Mouse (Mus musculus): ENCODE measurements around the gene Olfr1140. TPM values are rescaled to one million over a fixed set of nuclear protein-coding genes. Genes with fewer than 3 reads are reported as not detected.

Gene Olfr1140
- 0.39 TPM in 1 of 2 replicates, not detected in the other for polyA plus RNA-seq (2015; fragmentation: Nextera tagmentation; extraction: Ambion mirVana)

DNA sequence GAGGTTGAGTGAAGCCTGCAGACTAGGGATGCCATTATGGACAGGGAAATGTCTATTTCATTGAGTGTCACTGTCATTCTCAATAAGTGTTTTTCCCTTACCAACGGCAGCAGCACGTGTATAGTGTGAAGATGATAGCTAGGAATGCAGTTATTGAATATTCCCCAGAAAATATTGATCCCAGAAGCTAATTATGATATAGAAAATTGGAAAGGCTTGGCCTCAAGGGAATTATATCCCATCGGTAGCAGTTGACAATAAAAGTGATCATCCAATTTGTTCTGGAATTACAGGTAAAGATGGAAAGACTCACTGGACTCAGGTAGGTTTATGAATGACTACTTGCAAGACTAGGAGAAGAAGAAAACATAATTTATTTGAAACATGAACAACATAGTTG is at the start of gene Olfr1140:
Gene Olfr1140, plus strand, starts transcription at position 301 of the 400 bp plus-strand sequence.
- Histone ChIP-seq H3K4me1 (no peaks in the 10 kb centered on the region), H3K27me3 (no peaks in the 10 kb centered on the region), H3K36me3 (no peaks in the 10 kb centered on the region), H3K9me3 (replicated peaks) (no peaks in the 10 kb centered on the region), H3K4me3 (replicated peaks) (no peak within 1 kb of the TSS), H3K9ac (no peak within 1 kb of the TSS), H3K27ac (replicated peaks) (no peak within 1 kb of the TSS), H3K4me2 (replicated peaks) (no peak within 1 kb of the TSS)
- WGBS, result 72% methylated on average over 3 of the region's 3 CpGs
- no peak for ATAC-seq (ENCODE audit: insufficient number of reproducible peaks, low FRiP score, low TSS enrichment, low read depth)

DNA sequence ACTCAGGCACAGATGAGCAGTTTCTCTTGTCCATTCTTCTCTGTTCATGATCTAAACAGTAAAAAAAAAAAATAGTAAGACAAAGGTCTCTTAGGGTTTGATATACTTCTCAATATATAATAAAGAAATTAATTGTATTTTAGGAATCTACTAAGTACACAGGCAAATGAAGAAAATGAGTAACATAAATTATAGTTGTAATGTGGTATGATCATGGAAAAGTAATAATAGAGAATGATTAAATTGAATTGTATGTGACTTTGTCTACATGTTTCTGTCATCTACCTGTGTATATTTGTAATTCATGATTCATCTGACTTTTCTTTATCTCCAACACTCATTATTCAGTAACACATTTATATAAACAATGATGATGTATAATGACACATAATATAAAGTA is 49.7 kb upstream of the Olfr1140 start, which contains the start of gene Olfr1136:
Gene Olfr1136, minus strand, starts transcription at position 101 of the 400 bp plus-strand sequence.
- no peaks in the 10 kb centered on the region for H3K36me3 ChIP-seq
- no peak within 1 kb of the TSS for H3K4me3 ChIP-seq (replicated peaks)
- no peaks in the 10 kb centered on the region for H3K27me3 ChIP-seq
- ATAC-seq (ENCODE audit: insufficient number of reproducible peaks, low FRiP score, low TSS enrichment, low read depth), result no peak
- H3K4me1 ChIP-seq, result no peaks in the 10 kb centered on the region
- no peak within 1 kb of the TSS for H3K9ac ChIP-seq
- H3K27ac ChIP-seq (replicated peaks), result no peak within 1 kb of the TSS
- H3K9me3 ChIP-seq (replicated peaks), result no peaks in the 10 kb centered on the region
- H3K4me2 ChIP-seq (replicated peaks), result no peak within 1 kb of the TSS

GRCm38 (mm10) chr2:87713079-87713478 is 30.5 kb upstream of the Olfr1140 start, which contains the start of gene Olfr1137:
Gene Olfr1137 (minus strand): TSS chr2:87713179.
- Histone ChIP-seq H3K9me3 (replicated peaks) (no peaks in the 10 kb centered on the region), H3K36me3 (no peaks in the 10 kb centered on the region), H3K4me3 (replicated peaks) (no peak within 1 kb of the TSS), H3K27me3 (no peaks in the 10 kb centered on the region), H3K4me1 (no peaks in the 10 kb centered on the region), H3K4me2 (replicated peaks) (no peak within 1 kb of the TSS), H3K27ac (replicated peaks) (no peak within 1 kb of the TSS), H3K9ac (no peak within 1 kb of the TSS)
- ATAC-seq (ENCODE audit: insufficient number of reproducible peaks, low FRiP score, low TSS enrichment, low read depth), result no peak

GRCm38 (mm10) chr2:87739878-87740277 is 3.7 kb upstream of the Olfr1140 start, which contains the start of gene Olfr1138:
Gene Olfr1138 (minus strand): TSS chr2:87739978.
- 75% methylated on average over 1 of the region's 1 CpGs for WGBS

GRCm38 (mm10) chr2:87753891-87754290 is 10.3 kb downstream of the Olfr1140 start, which contains the start of gene Olfr1141:
Gene Olfr1141 (minus strand): TSS chr2:87753991.
- H3K36me3 ChIP-seq, result no peaks in the 10 kb centered on the region
- no peaks in the 10 kb centered on the region for H3K9me3 ChIP-seq (replicated peaks)
- H3K9ac ChIP-seq, result no peak within 1 kb of the TSS
- no peaks in the 10 kb centered on the region for H3K4me1 ChIP-seq
- H3K4me2 ChIP-seq (replicated peaks), result no peak within 1 kb of the TSS
- ATAC-seq (ENCODE audit: insufficient number of reproducible peaks, low FRiP score, low TSS enrichment, low read depth), result no peak
- no peak within 1 kb of the TSS for H3K4me3 ChIP-seq (replicated peaks)
- WGBS, result 70% methylated on average over 1 of the region's 1 CpGs
- no peak within 1 kb of the TSS for H3K27ac ChIP-seq (replicated peaks)
- no peaks in the 10 kb centered on the region for H3K27me3 ChIP-seq

More at GRCm38 (mm10) chr2:87739878-87740277, 3.7 kb upstream of the Olfr1140 start, which contains the start of gene Olfr1138:
- H3K36me3 ChIP-seq, result no peaks in the 10 kb centered on the region
- no peak within 1 kb of the TSS for H3K27ac ChIP-seq (replicated peaks)
- no peak within 1 kb of the TSS for H3K9ac ChIP-seq
- H3K4me1 ChIP-seq, result no peaks in the 10 kb centered on the region
- H3K9me3 ChIP-seq (replicated peaks), result no peaks in the 10 kb centered on the region
- no peak within 1 kb of the TSS for H3K4me3 ChIP-seq (replicated peaks)
- no peaks in the 10 kb centered on the region for H3K27me3 ChIP-seq
- ATAC-seq (ENCODE audit: insufficient number of reproducible peaks, low FRiP score, low TSS enrichment, low read depth), result no peak
- H3K4me2 ChIP-seq (replicated peaks), result no peak within 1 kb of the TSS

DNA sequence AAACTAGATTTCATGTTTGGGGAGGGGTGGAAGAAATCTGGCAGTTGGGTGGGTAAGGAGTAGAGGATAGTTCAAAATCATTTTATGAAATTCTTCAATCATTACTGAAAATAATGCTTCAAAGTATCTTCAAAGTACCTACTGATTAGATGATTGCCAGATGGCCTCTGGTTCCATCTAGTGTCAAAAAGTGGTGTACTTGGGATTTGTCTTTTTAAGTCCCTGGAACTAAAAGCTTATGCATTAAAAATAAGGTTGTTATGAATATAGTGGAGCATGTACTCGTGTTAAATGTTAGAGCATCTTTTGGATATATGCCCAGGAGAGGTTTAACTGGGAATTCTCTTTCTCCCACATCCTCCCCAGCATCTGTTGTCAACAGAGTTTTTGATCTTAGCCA is 32.6 kb downstream of the Olfr1140 start:
- Histone ChIP-seq H3K27ac (replicated peaks) (no peak overlapping the region), H3K4me2 (replicated peaks) (no peak overlapping the region), H3K9me3 (replicated peaks) (no peaks in the 10 kb centered on the region), H3K9ac (no peak overlapping the region), H3K36me3 (no peaks in the 10 kb centered on the region), H3K4me3 (replicated peaks) (no peak overlapping the region), H3K4me1 (no peaks in the 10 kb centered on the region), H3K27me3 (no peaks in the 10 kb centered on the region)
- WGBS, result 21% methylated on average over 1 of the region's 1 CpGs
- ATAC-seq (ENCODE audit: insufficient number of reproducible peaks, low FRiP score, low TSS enrichment, low read depth), result no peak

GRCm38 (mm10) chr2:87779183-87779582 is 35.6 kb downstream of the Olfr1140 start, which contains the start of gene Olfr152:
Gene Olfr152 (plus strand): TSS chr2:87779483.
- 75% methylated on average over 4 of the region's 4 CpGs for WGBS
- ATAC-seq (ENCODE audit: insufficient number of reproducible peaks, low FRiP score, low TSS enrichment, low read depth), result no peak
- no peaks in the 10 kb centered on the region for H3K4me1 ChIP-seq

More at GRCm38 (mm10) chr2:87779183-87779582, 35.6 kb downstream of the Olfr1140 start, which contains the start of gene Olfr152:
- Histone ChIP-seq H3K9me3 (replicated peaks) (no peaks in the 10 kb centered on the region), H3K36me3 (no peaks in the 10 kb centered on the region), H3K27me3 (no peaks in the 10 kb centered on the region), H3K9ac (no peak within 1 kb of the TSS), H3K27ac (replicated peaks) (no peak within 1 kb of the TSS), H3K4me3 (replicated peaks) (no peak within 1 kb of the TSS), H3K4me2 (replicated peaks) (no peak within 1 kb of the TSS)

Other genes starting within 250 kb of the Olfr1140 start
- not detected in 2 replicates for gene Pramel7, start 246.7 kb upstream of the Olfr1140 start, polyA plus RNA-seq (2015; fragmentation: Nextera tagmentation; extraction: Ambion mirVana)
- gene Pramel6, start 237.2 kb upstream of the Olfr1140 start, polyA plus RNA-seq (2015; fragmentation: Nextera tagmentation; extraction: Ambion mirVana), result not detected in 2 replicates
- not detected in 2 replicates for gene Olfr153, start 212.0 kb upstream of the Olfr1140 start, polyA plus RNA-seq (2015; fragmentation: Nextera tagmentation; extraction: Ambion mirVana)
- gene Olfr1128, start 198.2 kb upstream of the Olfr1140 start, polyA plus RNA-seq (2015; fragmentation: Nextera tagmentation; extraction: Ambion mirVana), result not detected in 2 replicates
- gene Olfr1129, start 169.8 kb upstream of the Olfr1140 start, polyA plus RNA-seq (2015; fragmentation: Nextera tagmentation; extraction: Ambion mirVana), result 0.17 TPM in 1 of 2 replicates, not detected in the other
- gene Olfr1130, start 137.5 kb upstream of the Olfr1140 start, polyA plus RNA-seq (2015; fragmentation: Nextera tagmentation; extraction: Ambion mirVana), result not detected in 2 replicates
- not detected in 2 replicates for gene Olfr1131, start 116.6 kb upstream of the Olfr1140 start, polyA plus RNA-seq (2015; fragmentation: Nextera tagmentation; extraction: Ambion mirVana)
- gene Olfr1132, start 106.2 kb upstream of the Olfr1140 start, polyA plus RNA-seq (2015; fragmentation: Nextera tagmentation; extraction: Ambion mirVana), result not detected in 2 replicates
- gene Olfr1133, start 96.4 kb upstream of the Olfr1140 start, polyA plus RNA-seq (2015; fragmentation: Nextera tagmentation; extraction: Ambion mirVana), result 0.24 and 0.49 TPM in 2 replicates
- not detected in 2 replicates for gene Olfr1134, start 85.3 kb upstream of the Olfr1140 start, polyA plus RNA-seq (2015; fragmentation: Nextera tagmentation; extraction: Ambion mirVana)
- not detected in 2 replicates for gene Olfr1135, start 70.1 kb upstream of the Olfr1140 start, polyA plus RNA-seq (2015; fragmentation: Nextera tagmentation; extraction: Ambion mirVana)
- not detected in 2 replicates for gene Olfr1136, start 49.8 kb upstream of the Olfr1140 start, polyA plus RNA-seq (2015; fragmentation: Nextera tagmentation; extraction: Ambion mirVana)
- gene Olfr1137, start 30.6 kb upstream of the Olfr1140 start, polyA plus RNA-seq (2015; fragmentation: Nextera tagmentation; extraction: Ambion mirVana), result 0.16 TPM in 1 of 2 replicates, not detected in the other
- gene Olfr1138, start 3.8 kb upstream of the Olfr1140 start, polyA plus RNA-seq (2015; fragmentation: Nextera tagmentation; extraction: Ambion mirVana), result not detected in 2 replicates
- gene Olfr1141, start 10.2 kb downstream of the Olfr1140 start, polyA plus RNA-seq (2015; fragmentation: Nextera tagmentation; extraction: Ambion mirVana), result not detected in 2 replicates
- 0.17 TPM in 1 of 2 replicates, not detected in the other for gene Olfr152, start 35.7 kb downstream of the Olfr1140 start, polyA plus RNA-seq (2015; fragmentation: Nextera tagmentation; extraction: Ambion mirVana)
- gene Olfr1143, start 56.8 kb downstream of the Olfr1140 start, polyA plus RNA-seq (2015; fragmentation: Nextera tagmentation; extraction: Ambion mirVana), result 0.27 TPM in 1 of 2 replicates, not detected in the other
- gene Olfr1145, start 66.1 kb downstream of the Olfr1140 start, polyA plus RNA-seq (2015; fragmentation: Nextera tagmentation; extraction: Ambion mirVana), result not detected in 2 replicates
- gene Olfr1148, start 86.8 kb downstream of the Olfr1140 start, polyA plus RNA-seq (2015; fragmentation: Nextera tagmentation; extraction: Ambion mirVana), result not detected in 2 replicates
- 0.04 TPM in 1 of 2 replicates, not detected in the other for gene Olfr1150-ps1, start 100.2 kb downstream of the Olfr1140 start, polyA plus RNA-seq (2015; fragmentation: Nextera tagmentation; extraction: Ambion mirVana)
- not detected in 2 replicates for gene Olfr1151, start 112.1 kb downstream of the Olfr1140 start, polyA plus RNA-seq (2015; fragmentation: Nextera tagmentation; extraction: Ambion mirVana)
- gene Olfr1152, start 122.7 kb downstream of the Olfr1140 start, polyA plus RNA-seq (2015; fragmentation: Nextera tagmentation; extraction: Ambion mirVana), result 0.05 TPM in 1 of 2 replicates, not detected in the other
- gene Olfr1153, start 151.2 kb downstream of the Olfr1140 start, polyA plus RNA-seq (2015; fragmentation: Nextera tagmentation; extraction: Ambion mirVana), result not detected in 2 replicates
- not detected in 2 replicates for gene Olfr1154, start 161.4 kb downstream of the Olfr1140 start, polyA plus RNA-seq (2015; fragmentation: Nextera tagmentation; extraction: Ambion mirVana)
- gene Olfr1155, start 201.4 kb downstream of the Olfr1140 start, polyA plus RNA-seq (2015; fragmentation: Nextera tagmentation; extraction: Ambion mirVana), result 0.17 TPM in 1 of 2 replicates, not detected in the other
- 0.07 TPM in 1 of 2 replicates, not detected in the other for gene Olfr1156, start 209.3 kb downstream of the Olfr1140 start, polyA plus RNA-seq (2015; fragmentation: Nextera tagmentation; extraction: Ambion mirVana)
- gene Olfr1157, start 224.5 kb downstream of the Olfr1140 start, polyA plus RNA-seq (2015; fragmentation: Nextera tagmentation; extraction: Ambion mirVana), result 0.03 TPM in 1 of 2 replicates, not detected in the other
- gene Olfr74, start 230.9 kb downstream of the Olfr1140 start, polyA plus RNA-seq (2015; fragmentation: Nextera tagmentation; extraction: Ambion mirVana), result not detected in 2 replicates
- gene Olfr1158, start 246.4 kb downstream of the Olfr1140 start, polyA plus RNA-seq (2015; fragmentation: Nextera tagmentation; extraction: Ambion mirVana), result not detected in 2 replicates

All from embryonic facial prominence, embryonic 15.5 days (tissue).